Mouse (Mus musculus) NIH3T3 (cell line): ENCODE measurements around the gene Znrf2.
A peak's percentile ranks its signal among the peaks of the same experiment; 100 is the strongest.
"Not testable (repeated sequence)": the region's sequence is repeated elsewhere in the genome, so short reads cannot be mapped to it uniquely, and the experiment has no call there.

Experiments used
- DNase-seq: peaks from one replicate; pipeline ENCODE4 v3.0.0-alpha.2; 2012; ENCODE audit warnings: low read depth

The Znrf2 gene

DNA sequence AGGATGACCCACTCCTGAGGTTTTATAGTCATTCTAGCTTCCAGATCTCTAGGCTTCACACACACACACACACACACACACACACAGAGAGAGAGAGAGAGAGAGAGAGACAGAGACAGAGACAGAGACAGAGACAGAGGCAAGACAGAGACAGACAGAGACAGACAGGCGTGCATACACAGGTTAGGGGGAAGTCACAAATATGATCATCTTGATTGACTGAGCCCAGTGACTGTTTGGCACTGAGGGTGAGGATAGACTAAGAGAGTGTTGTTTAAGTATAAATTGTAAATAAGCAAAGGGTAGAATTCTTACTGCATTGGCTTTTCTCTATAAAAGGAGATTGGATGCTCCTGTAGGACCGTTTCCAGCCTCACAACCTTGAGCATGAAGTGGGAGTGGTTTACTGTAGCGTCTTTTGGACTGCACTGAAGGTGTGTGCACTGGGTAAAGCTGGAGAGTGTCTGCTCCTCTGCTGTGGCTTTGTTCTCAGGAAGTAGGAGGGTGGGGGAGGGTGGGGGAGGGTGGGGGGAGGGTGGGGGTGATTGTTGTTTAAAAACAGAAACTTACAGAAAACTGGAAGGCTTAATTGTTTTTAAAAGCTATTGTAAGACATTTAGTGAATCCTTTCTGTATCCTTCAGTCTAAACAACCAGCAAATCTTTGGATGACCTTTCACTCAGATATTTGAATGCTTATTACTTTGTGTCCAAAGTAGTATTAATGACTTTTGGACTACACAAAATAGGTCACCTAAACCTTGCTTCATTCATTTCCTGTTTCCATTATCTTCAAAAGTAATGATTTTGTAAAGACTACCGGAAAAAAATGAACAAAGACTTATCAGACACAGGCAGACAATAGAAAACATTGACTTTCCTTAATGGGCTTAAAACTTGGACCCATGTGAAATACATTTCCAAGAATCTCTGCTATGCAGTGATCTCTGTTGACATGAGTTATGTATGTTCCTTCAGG is 32.8 kb downstream of the Znrf2 start:
- DNase-seq, result peak; percentile 21

DNA sequence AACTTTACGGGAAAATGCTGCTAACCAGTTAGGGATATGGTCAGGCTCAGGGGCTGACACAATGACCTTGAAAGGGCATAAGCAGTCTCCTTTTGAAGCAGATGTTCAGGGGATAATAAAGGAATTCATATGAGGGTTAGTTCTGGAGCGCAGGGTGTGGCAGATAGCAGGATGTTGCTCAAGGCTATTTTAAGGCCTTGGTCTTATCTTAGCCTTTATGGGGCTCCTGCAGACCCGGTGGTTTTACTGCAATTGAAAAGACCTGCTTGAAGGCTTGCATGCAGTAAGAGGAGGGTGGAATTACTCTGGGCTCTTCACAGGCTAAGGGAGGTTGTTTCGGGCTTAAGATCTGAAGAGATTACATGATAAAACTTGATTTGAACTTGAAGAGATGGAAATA is 35.1 kb downstream of the Znrf2 start:
- no peak for DNase-seq

GRCm38 (mm10) chr6:54852669-54853068 is 36.0 kb downstream of the Znrf2 start:
- DNase-seq, result no peak

GRCm38 (mm10) chr6:54854859-54855258 is 38.1 kb downstream of the Znrf2 start:
- no peak for DNase-seq

- no peak for DNase-seq
Observed at GRCm38 (mm10) chr6:54855801-54856583, 39.3 kb downstream of the Znrf2 start.

DNA sequence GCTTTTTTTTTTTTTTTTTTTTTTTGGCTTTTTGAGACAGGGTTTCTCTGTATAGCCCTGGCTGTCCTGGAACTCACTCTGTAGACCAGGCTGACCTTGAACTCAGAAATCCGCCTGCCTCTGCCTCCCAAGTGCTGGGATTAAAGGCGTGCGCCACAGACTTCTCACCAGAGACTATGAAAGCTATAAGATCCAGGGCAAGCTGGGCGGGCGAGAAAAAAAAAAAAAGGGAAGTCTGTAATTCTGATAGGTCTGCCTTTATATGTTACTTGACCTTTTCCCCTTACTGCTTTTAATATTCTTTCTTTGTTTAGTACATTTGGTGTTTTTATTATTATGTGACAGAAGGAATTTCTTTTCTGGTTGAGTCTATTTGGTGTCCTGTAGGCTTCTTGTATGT is 42.4 kb downstream of the Znrf2 start:
- not testable (repeated sequence) for DNase-seq

- no peak for DNase-seq
Observed at GRCm38 (mm10) chr6:54860180-54860579, 43.5 kb downstream of the Znrf2 start.

GRCm38 (mm10) chr6:54866731-54867410 is 50.2 kb downstream of the Znrf2 start:
- peak; percentile 86 for DNase-seq

DNA sequence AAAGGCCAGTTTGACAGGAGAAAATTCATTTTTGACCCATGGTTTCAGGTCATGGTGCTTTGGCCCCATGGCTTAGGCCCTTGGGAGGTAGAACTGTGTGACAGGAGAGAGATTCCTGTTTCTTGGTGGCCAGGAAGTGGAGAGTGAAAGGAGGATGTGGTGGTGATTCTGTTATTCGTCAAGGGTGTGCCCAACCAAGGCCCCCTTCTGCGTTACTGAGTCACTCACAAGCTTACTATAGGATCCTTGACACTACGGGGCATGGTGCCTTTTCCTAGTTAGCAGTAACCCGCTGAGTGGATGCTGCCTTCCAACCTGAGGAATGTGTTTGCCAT is 50.7 kb downstream of the Znrf2 start:
- no peak for DNase-seq

GRCm38 (mm10) chr6:54873029-54873428 is 56.3 kb downstream of the Znrf2 start:
- DNase-seq, result no peak

GRCm38 (mm10) chr6:54876782-54877181 is 60.1 kb downstream of the Znrf2 start:
- no peak for DNase-seq

- no peak for DNase-seq
Observed at GRCm38 (mm10) chr6:54877651-54878050, 60.9 kb downstream of the Znrf2 start.

DNA sequence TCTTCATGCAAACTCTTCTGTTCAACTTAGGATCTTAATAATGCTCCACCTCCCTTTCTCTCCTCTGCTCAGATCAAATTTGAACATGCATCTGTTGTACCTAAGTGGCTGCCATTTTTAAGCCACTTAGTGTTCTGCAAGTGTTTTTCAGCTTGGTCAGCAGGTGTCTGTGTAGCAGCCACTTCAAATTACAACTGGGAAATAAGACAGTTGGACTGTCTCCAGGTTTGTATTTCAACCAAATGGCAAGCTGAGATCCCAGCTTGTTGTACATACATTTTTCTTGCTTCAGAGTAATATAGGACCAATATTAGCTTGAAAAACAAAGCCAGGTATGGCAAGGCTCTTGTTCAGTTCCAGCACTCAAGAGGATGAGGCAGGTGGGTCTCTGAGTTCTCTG is 61.8 kb downstream of the Znrf2 start:
- no peak for DNase-seq

DNA sequence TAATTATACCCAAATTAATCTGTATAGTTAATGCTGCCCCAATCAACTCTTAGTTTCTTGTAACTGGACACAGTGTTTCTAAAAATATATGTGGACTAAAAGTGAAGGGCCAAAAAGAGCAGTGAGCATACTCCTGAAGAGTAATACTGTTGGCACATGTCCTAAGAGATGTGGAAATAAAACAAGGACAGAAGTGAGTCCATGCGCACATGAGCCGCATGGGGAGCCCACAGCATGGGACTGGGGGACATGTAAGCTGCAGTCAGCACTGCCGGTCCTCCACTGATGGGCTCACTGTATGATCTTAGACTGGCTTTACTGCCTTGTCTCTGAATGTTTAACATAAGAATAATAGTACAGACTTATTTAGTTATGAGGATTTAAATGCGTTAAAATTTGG is 63.4 kb downstream of the Znrf2 start:
- no peak for DNase-seq

GRCm38 (mm10) chr6:54883424-54883823 is 66.7 kb downstream of the Znrf2 start:
- no peak for DNase-seq

DNA sequence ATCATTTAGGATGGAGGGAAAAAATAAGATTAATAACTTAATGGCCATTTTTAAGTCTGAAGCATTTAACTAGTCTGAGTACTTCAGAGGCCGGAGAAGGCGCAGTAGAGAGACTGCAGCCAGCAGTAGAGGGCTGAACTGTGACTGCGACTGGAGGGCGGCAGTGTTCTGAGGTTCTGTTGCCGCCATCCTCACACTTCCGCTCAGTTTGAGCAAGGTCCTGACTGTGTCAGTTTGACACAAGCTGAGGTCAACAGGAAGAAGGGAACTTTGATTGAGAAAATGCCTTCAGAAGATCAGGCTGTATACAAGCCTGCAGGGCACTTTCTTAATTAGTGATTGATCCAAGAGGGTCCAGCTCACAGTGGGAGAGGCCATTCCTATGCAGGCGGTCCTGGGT is 69.5 kb downstream of the Znrf2 start:
- DNase-seq, result no peak

- no peak for DNase-seq
Observed at GRCm38 (mm10) chr6:54890221-54890620, 73.5 kb downstream of the Znrf2 start.

DNA sequence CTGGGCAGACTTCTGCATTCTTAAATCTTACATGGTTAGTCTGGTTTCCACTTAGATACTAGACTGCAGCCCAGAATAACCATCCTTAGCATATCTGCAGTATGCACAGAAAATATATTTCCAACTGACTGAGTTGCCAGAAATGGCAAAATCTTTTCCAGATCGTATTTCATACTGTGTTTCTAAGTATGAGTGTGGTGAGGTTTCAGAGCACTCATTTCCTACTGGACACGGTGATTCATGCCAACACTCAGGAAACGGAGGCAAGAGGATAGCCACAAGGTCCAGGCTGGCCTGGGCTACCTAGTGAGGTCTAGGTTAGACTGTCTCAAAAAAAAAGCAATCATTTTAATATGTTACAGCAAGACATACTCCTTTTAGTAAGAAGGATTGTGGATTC is 74.7 kb downstream of the Znrf2 start:
- DNase-seq, result peak; percentile 44

DNA sequence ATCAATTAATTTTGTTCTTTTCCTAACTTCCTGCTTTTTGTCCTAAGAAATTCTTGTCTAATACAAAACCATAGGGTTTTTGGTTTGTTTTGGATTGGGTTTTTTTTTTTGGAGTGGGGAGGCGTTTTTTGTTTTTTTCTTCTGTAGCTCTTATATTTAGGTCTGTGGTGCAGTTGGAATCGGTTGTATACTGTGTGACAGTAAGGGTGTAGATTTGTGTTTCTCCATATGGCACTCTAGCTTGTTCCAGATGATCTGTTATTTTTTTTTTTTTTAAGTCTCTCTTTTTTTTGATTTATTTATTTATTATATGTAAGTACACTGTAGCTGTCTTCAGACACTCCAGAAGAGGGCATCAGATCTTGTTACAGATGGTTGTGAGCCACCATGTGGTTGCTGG is 83.5 kb downstream of the Znrf2 start:
- no peak for DNase-seq

- no peak for DNase-seq
Observed at GRCm38 (mm10) chr6:54902547-54902946, 85.8 kb downstream of the Znrf2 start.

GRCm38 (mm10) chr6:54906053-54907040 is 89.6 kb downstream of the Znrf2 start:
- DNase-seq, result no peak
